Mouse (Mus musculus): Measurements from ENCODE around the gene Olfr1263. TPM values are rescaled to one million over a fixed set of nuclear protein-coding genes. Genes with fewer than 3 reads are reported as not detected.

Gene Olfr1263
- polyA plus RNA-seq (2015; fragmentation: Nextera tagmentation; extraction: Ambion mirVana), result not detected in 2 replicates

- Histone ChIP-seq H3K27ac (replicated peaks) (no peak within 1 kb of the TSS), H3K27me3 (replicated peaks) (no peaks in the 10 kb centered on the region), H3K4me1 (no peaks in the 10 kb centered on the region), H3K4me3 (no peak within 1 kb of the TSS), H3K9me3 (no peaks in the 10 kb centered on the region), H3K4me2 (no peak within 1 kb of the TSS), H3K9ac (no peak within 1 kb of the TSS), H3K36me3 (no peaks in the 10 kb centered on the region)
- 64% methylated on average over 2 of the region's 2 CpGs for WGBS
- ATAC-seq (ENCODE audit: extremely low read depth, insufficient number of reproducible peaks, low FRiP score, low TSS enrichment), result no peak
Measured at GRCm38 (mm10) chr2:90011831-90012230, at the start of gene Olfr1263. Olfr1263 (plus strand) TSS chr2:90012131.

- H3K9me3 ChIP-seq, result no peaks in the 10 kb centered on the region
- no peaks in the 10 kb centered on the region for H3K4me1 ChIP-seq
- H3K36me3 ChIP-seq, result no peaks in the 10 kb centered on the region
- no peak within 1 kb of the TSS for H3K4me3 ChIP-seq
- no peak within 1 kb of the TSS for H3K4me2 ChIP-seq
- H3K9ac ChIP-seq, result no peak within 1 kb of the TSS
- H3K27me3 ChIP-seq (replicated peaks), result no peaks in the 10 kb centered on the region
- no peak for ATAC-seq (ENCODE audit: extremely low read depth, insufficient number of reproducible peaks, low FRiP score, low TSS enrichment)
- WGBS, result 52% methylated on average over 2 of the region's 2 CpGs
- H3K27ac ChIP-seq (replicated peaks), result no peak within 1 kb of the TSS
Measured at GRCm38 (mm10) chr2:89974184-89974583, 37.7 kb upstream of the Olfr1263 start, which contains the start of gene Olfr1260. Olfr1260 (plus strand) TSS chr2:89974340.

GRCm38 (mm10) chr2:89977709-89978108 is 34.2 kb upstream of the Olfr1263 start:
- WGBS, result 77% methylated on average over 2 of the region's 2 CpGs
- Histone ChIP-seq H3K4me2 (no peak overlapping the region), H3K4me3 (no peak overlapping the region), H3K4me1 (no peaks in the 10 kb centered on the region), H3K9me3 (no peaks in the 10 kb centered on the region), H3K27me3 (replicated peaks) (no peaks in the 10 kb centered on the region), H3K36me3 (no peaks in the 10 kb centered on the region), H3K27ac (replicated peaks) (no peak overlapping the region), H3K9ac (no peak overlapping the region)
- ATAC-seq (ENCODE audit: extremely low read depth, insufficient number of reproducible peaks, low FRiP score, low TSS enrichment), result no peak

- Histone ChIP-seq H3K4me3 (no peak within 1 kb of the TSS), H3K27ac (replicated peaks) (no peak within 1 kb of the TSS), H3K9me3 (no peaks in the 10 kb centered on the region), H3K9ac (no peak within 1 kb of the TSS), H3K27me3 (replicated peaks) (no peaks in the 10 kb centered on the region), H3K36me3 (no peaks in the 10 kb centered on the region), H3K4me2 (no peak within 1 kb of the TSS), H3K4me1 (no peaks in the 10 kb centered on the region)
- no peak for ATAC-seq (ENCODE audit: extremely low read depth, insufficient number of reproducible peaks, low FRiP score, low TSS enrichment)
Measured at GRCm38 (mm10) chr2:89990921-89991320, 21.0 kb upstream of the Olfr1263 start, which contains the start of gene Olfr1261. Olfr1261 (plus strand) TSS chr2:89991221.

- Histone ChIP-seq H3K4me1 (no peaks in the 10 kb centered on the region), H3K36me3 (no peaks in the 10 kb centered on the region), H3K27ac (replicated peaks) (no peak within 1 kb of the TSS), H3K9me3 (no peaks in the 10 kb centered on the region), H3K4me3 (no peak within 1 kb of the TSS), H3K4me2 (no peak within 1 kb of the TSS), H3K27me3 (replicated peaks) (no peaks in the 10 kb centered on the region), H3K9ac (no peak within 1 kb of the TSS)
- ATAC-seq (ENCODE audit: extremely low read depth, insufficient number of reproducible peaks, low FRiP score, low TSS enrichment), result no peak
Measured at GRCm38 (mm10) chr2:89999845-90000244, 12.1 kb upstream of the Olfr1263 start, which contains the start of gene Olfr1262. Olfr1262 (plus strand) TSS chr2:90000145.

- no peak for ATAC-seq (ENCODE audit: extremely low read depth, insufficient number of reproducible peaks, low FRiP score, low TSS enrichment)
- Histone ChIP-seq H3K27me3 (replicated peaks) (no peaks in the 10 kb centered on the region), H3K4me1 (no peaks in the 10 kb centered on the region), H3K4me3 (no peak within 1 kb of the TSS), H3K36me3 (no peaks in the 10 kb centered on the region), H3K9me3 (0 out of 2 replicates have a peak, but pooled peaks cover 3% of the 10 kb centered on the region), H3K27ac (replicated peaks) (no peak within 1 kb of the TSS), H3K4me2 (no peak within 1 kb of the TSS), H3K9ac (no peak within 1 kb of the TSS)
- 59% methylated on average over 2 of the region's 2 CpGs for WGBS
Measured at GRCm38 (mm10) chr2:90025477-90025876, 13.5 kb downstream of the Olfr1263 start, which contains the start of gene Olfr1264. Olfr1264 (minus strand) TSS chr2:90025577.

- H3K36me3 ChIP-seq, result no peaks in the 10 kb centered on the region
- H3K27ac ChIP-seq (replicated peaks), result no peak within 1 kb of the TSS
- H3K9ac ChIP-seq, result no peak within 1 kb of the TSS
- H3K4me3 ChIP-seq, result no peak within 1 kb of the TSS
- no peak within 1 kb of the TSS for H3K4me2 ChIP-seq
- no peaks in the 10 kb centered on the region for H3K4me1 ChIP-seq
- no peaks in the 10 kb centered on the region for H3K27me3 ChIP-seq (replicated peaks)
- H3K9me3 ChIP-seq, result no peaks in the 10 kb centered on the region
- ATAC-seq (ENCODE audit: extremely low read depth, insufficient number of reproducible peaks, low FRiP score, low TSS enrichment), result no peak
Measured at GRCm38 (mm10) chr2:90035037-90035436, 23.1 kb downstream of the Olfr1263 start, which contains the start of gene Olfr1265. Olfr1265 (plus strand) TSS chr2:90035337.

- Histone ChIP-seq H3K36me3 (no peaks in the 10 kb centered on the region), H3K9ac (no peak within 1 kb of the TSS), H3K9me3 (0 out of 2 replicates have a peak, but pooled peaks cover 2% of the 10 kb centered on the region), H3K4me3 (no peak within 1 kb of the TSS), H3K4me2 (no peak within 1 kb of the TSS), H3K27ac (replicated peaks) (no peak within 1 kb of the TSS), H3K27me3 (replicated peaks) (no peaks in the 10 kb centered on the region), H3K4me1 (no peaks in the 10 kb centered on the region)
- no peak for ATAC-seq (ENCODE audit: extremely low read depth, insufficient number of reproducible peaks, low FRiP score, low TSS enrichment)
Measured at GRCm38 (mm10) chr2:90063494-90063893, 51.6 kb downstream of the Olfr1263 start, which contains the start of gene Olfr140. Olfr140 (minus strand) TSS chr2:90063594.

Other genes starting within 250 kb of the Olfr1263 start
- gene Olfr1254, start 218.5 kb upstream of the Olfr1263 start, polyA plus RNA-seq (2015; fragmentation: Nextera tagmentation; extraction: Ambion mirVana), result not detected in 2 replicates
- gene Olfr1255, start 200.1 kb upstream of the Olfr1263 start, polyA plus RNA-seq (2015; fragmentation: Nextera tagmentation; extraction: Ambion mirVana), result not detected in 2 replicates
- gene Olfr1256, start 170.6 kb upstream of the Olfr1263 start, polyA plus RNA-seq (2015; fragmentation: Nextera tagmentation; extraction: Ambion mirVana), result not detected in 2 replicates
- gene Olfr48, start 163.9 kb upstream of the Olfr1263 start, polyA plus RNA-seq (2015; fragmentation: Nextera tagmentation; extraction: Ambion mirVana), result not detected in 2 replicates
- not detected in 2 replicates for gene Olfr1257, start 133.7 kb upstream of the Olfr1263 start, polyA plus RNA-seq (2015; fragmentation: Nextera tagmentation; extraction: Ambion mirVana)
- not detected in 2 replicates for gene Olfr1258, start 84.8 kb upstream of the Olfr1263 start, polyA plus RNA-seq (2015; fragmentation: Nextera tagmentation; extraction: Ambion mirVana)
- gene Olfr1259, start 63.5 kb upstream of the Olfr1263 start, polyA plus RNA-seq (2015; fragmentation: Nextera tagmentation; extraction: Ambion mirVana), result not detected in 2 replicates
- not detected in 2 replicates for gene Olfr1260, start 37.8 kb upstream of the Olfr1263 start, polyA plus RNA-seq (2015; fragmentation: Nextera tagmentation; extraction: Ambion mirVana)
- not detected in 2 replicates for gene Olfr1261, start 20.9 kb upstream of the Olfr1263 start, polyA plus RNA-seq (2015; fragmentation: Nextera tagmentation; extraction: Ambion mirVana)
- not detected in 2 replicates for gene Olfr1262, start 12.0 kb upstream of the Olfr1263 start, polyA plus RNA-seq (2015; fragmentation: Nextera tagmentation; extraction: Ambion mirVana)
- gene Olfr1264, start 13.4 kb downstream of the Olfr1263 start, polyA plus RNA-seq (2015; fragmentation: Nextera tagmentation; extraction: Ambion mirVana), result not detected in 2 replicates
- gene Olfr1265, start 23.2 kb downstream of the Olfr1263 start, polyA plus RNA-seq (2015; fragmentation: Nextera tagmentation; extraction: Ambion mirVana), result not detected in 2 replicates
- gene Olfr140, start 51.5 kb downstream of the Olfr1263 start, polyA plus RNA-seq (2015; fragmentation: Nextera tagmentation; extraction: Ambion mirVana), result not detected in 2 replicates
- not detected in 2 replicates for gene Olfr1269, start 109.3 kb downstream of the Olfr1263 start, polyA plus RNA-seq (2015; fragmentation: Nextera tagmentation; extraction: Ambion mirVana)
- gene Olfr32, start 130.2 kb downstream of the Olfr1263 start, polyA plus RNA-seq (2015; fragmentation: Nextera tagmentation; extraction: Ambion mirVana), result not detected in 2 replicates
- not detected in 2 replicates for gene Olfr1270, start 141.0 kb downstream of the Olfr1263 start, polyA plus RNA-seq (2015; fragmentation: Nextera tagmentation; extraction: Ambion mirVana)
- gene Olfr1506, start 212.4 kb downstream of the Olfr1263 start, polyA plus RNA-seq (2015; fragmentation: Nextera tagmentation; extraction: Ambion mirVana), result not detected in 2 replicates
- not detected in 2 replicates for gene Olfr142, start 245.5 kb downstream of the Olfr1263 start, polyA plus RNA-seq (2015; fragmentation: Nextera tagmentation; extraction: Ambion mirVana)